Mouse (Mus musculus): ENCODE measurements around the gene Manba. TPM values are rescaled to one million over a fixed set of nuclear protein-coding genes. Genes with fewer than 3 reads are reported as not detected.
"Not testable (repeated sequence)": the region's sequence is repeated elsewhere in the genome, so short reads cannot be mapped to it uniquely, and the experiment has no call there.

Manba gene
- polyA plus RNA-seq, 1 experiment from 2014 or later, result 17.2 TPM

- ATAC-seq, result no peak
- no peak overlapping the region for H3K4me3 ChIP-seq (replicated peaks)
- no peaks in the 10 kb centered on the region for H3K27me3 ChIP-seq (replicated peaks)
- H3K27ac ChIP-seq, result no peak overlapping the region
- no peaks in the 10 kb centered on the region for H3K9me3 ChIP-seq
- 66% methylated on average over 5 of the region's 5 CpGs for WGBS
- 0 out of 2 replicates have a peak, but pooled peaks cover 2% of the 10 kb centered on the region for H3K4me1 ChIP-seq (replicated peaks)
- no peak overlapping the region for H3K4me2 ChIP-seq (replicated peaks)
- H3K9ac ChIP-seq, result no peak overlapping the region
- H3K36me3 ChIP-seq, result no peaks in the 10 kb centered on the region
Observed at GRCm38 (mm10) chr3:135489865-135490520, 4.6 kb downstream of the Manba start.

GRCm38 (mm10) chr3:135491102-135491501, 5.7 kb downstream of the Manba start:
- Histone ChIP-seq H3K27me3 (replicated peaks) (no peaks in the 10 kb centered on the region), H3K9me3 (no peaks in the 10 kb centered on the region), H3K4me2 (replicated peaks) (no peak overlapping the region), H3K4me3 (replicated peaks) (no peak overlapping the region), H3K27ac (no peak overlapping the region), H3K4me1 (replicated peaks) (no peaks in the 10 kb centered on the region), H3K9ac (no peak overlapping the region), H3K36me3 (no peaks in the 10 kb centered on the region)
- ATAC-seq, result peak; percentile 47; the same call in 1 of the 2 replicates
- WGBS, result 82% methylated on average over 6 of the region's 6 CpGs

- not testable (repeated sequence) for H3K9ac ChIP-seq; H3K4me3 ChIP-seq (replicated peaks); H3K9me3 ChIP-seq; H3K27me3 ChIP-seq (replicated peaks); H3K36me3 ChIP-seq; H3K27ac ChIP-seq; H3K4me2 ChIP-seq (replicated peaks); H3K4me1 ChIP-seq (replicated peaks); ATAC-seq
- WGBS, result 82% methylated on average over 7 of the region's 7 CpGs
Observed at GRCm38 (mm10) chr3:135493320-135493719, 7.9 kb downstream of the Manba start.

- H3K4me2 ChIP-seq (replicated peaks); H3K36me3 ChIP-seq; H3K27me3 ChIP-seq (replicated peaks); H3K9ac ChIP-seq; H3K9me3 ChIP-seq; H3K4me1 ChIP-seq (replicated peaks); H3K27ac ChIP-seq; ATAC-seq; H3K4me3 ChIP-seq (replicated peaks): not testable (repeated sequence)
- WGBS, result 91% methylated on average over 4 of the region's 4 CpGs
Observed at GRCm38 (mm10) chr3:135497956-135498355, 12.5 kb downstream of the Manba start.

- no peak overlapping the region for H3K9ac ChIP-seq
- no peaks in the 10 kb centered on the region for H3K4me1 ChIP-seq (replicated peaks)
- H3K4me3 ChIP-seq (replicated peaks), result no peak overlapping the region
- no peak overlapping the region for H3K27ac ChIP-seq
- H3K27me3 ChIP-seq (replicated peaks), result no peaks in the 10 kb centered on the region
- H3K9me3 ChIP-seq, result no peaks in the 10 kb centered on the region
- H3K4me2 ChIP-seq (replicated peaks), result no peak overlapping the region
- no peaks in the 10 kb centered on the region for H3K36me3 ChIP-seq
- peak; percentile 84 for ATAC-seq
- WGBS, result 69% methylated on average over 5 of the region's 5 CpGs
Observed at GRCm38 (mm10) chr3:135498891-135499290, 13.5 kb downstream of the Manba start.

GRCm38 (mm10) chr3:135503160-135503559, 17.7 kb downstream of the Manba start:
- no peaks in the 10 kb centered on the region for H3K4me1 ChIP-seq (replicated peaks)
- no peaks in the 10 kb centered on the region for H3K9me3 ChIP-seq
- H3K9ac ChIP-seq, result no peak overlapping the region
- ATAC-seq, result no peak
- 78% methylated on average over 5 of the region's 5 CpGs for WGBS
- H3K4me2 ChIP-seq (replicated peaks), result no peak overlapping the region
- no peak overlapping the region for H3K27ac ChIP-seq
- no peaks in the 10 kb centered on the region for H3K36me3 ChIP-seq
- no peaks in the 10 kb centered on the region for H3K27me3 ChIP-seq (replicated peaks)
- H3K4me3 ChIP-seq (replicated peaks), result no peak overlapping the region

DNA sequence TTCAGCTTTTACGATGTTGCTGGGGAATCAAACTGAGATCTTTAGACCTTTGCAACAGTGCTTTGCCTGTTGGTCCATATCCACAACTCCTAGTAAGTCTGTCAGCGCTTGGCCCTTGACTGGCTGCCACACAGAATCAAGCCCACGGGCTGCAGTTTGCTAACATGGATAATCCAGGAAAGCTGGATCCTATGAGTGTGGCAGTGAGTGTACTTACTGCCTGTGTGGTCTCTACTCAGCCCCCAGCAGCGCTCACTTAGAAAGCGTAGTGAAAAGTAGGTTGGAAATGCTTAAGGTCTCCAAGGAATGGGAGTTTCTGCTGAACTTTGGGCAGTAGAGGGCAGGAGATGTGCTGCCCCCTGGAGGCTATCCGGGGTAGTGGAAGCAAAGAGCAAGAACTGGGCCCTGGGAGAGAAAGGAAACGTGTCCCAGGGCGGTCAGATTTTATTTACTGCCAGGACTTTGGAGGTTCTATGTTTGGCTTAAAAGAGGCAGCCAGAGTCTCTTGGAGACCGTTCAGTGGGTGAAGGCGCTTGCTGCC, 20.0 kb downstream of the Manba start:
- peak; percentile 15; the same call in 1 of the 2 replicates for ATAC-seq

DNA sequence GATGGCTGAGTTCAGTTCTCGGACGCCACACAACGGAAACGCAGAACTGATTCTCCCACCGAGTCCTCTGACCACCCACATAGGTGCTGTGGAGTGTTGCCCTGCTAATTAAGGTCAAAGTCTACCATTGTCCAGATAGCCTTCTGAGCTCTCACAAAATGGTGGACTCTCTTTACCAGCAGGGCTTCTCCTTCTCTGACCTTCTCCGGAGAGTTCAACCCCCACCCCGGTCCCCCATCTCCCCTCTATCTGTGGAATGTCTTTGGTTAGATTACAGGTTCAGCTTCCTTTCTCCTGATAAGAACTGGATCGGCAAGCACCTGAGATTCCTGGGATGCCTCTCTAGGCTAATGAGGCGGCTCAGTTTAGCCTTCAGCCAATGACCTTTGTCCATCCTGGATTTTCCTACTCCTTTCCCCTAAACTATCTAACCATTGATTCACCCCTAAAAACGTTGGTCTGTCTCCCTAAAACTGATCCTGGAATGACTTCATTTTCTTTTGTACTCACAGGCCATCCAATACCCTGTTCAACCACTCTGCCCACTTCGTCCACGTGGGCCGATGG, 20.6 kb downstream of the Manba start:
- Histone ChIP-seq H3K4me3 (replicated peaks) (no peak overlapping the region), H3K9ac (no peak overlapping the region), H3K9me3 (no peaks in the 10 kb centered on the region), H3K36me3 (no peaks in the 10 kb centered on the region), H3K27ac (no peak overlapping the region), H3K27me3 (replicated peaks) (no peaks in the 10 kb centered on the region), H3K4me1 (replicated peaks) (no peaks in the 10 kb centered on the region), H3K4me2 (replicated peaks) (no peak overlapping the region)
- WGBS, result 78% methylated on average over 13 of the region's 13 CpGs
- ATAC-seq, result 0 out of 2 replicates have a peak, but pooled peaks have one; percentile 29

More for the DNA sequence above, 20.0 kb downstream of the Manba start:
- Histone ChIP-seq H3K4me3 (replicated peaks) (no peak overlapping the region), H3K9me3 (no peaks in the 10 kb centered on the region), H3K27me3 (replicated peaks) (no peaks in the 10 kb centered on the region), H3K27ac (no peak overlapping the region), H3K36me3 (no peaks in the 10 kb centered on the region), H3K4me2 (replicated peaks) (no peak overlapping the region), H3K4me1 (replicated peaks) (no peaks in the 10 kb centered on the region), H3K9ac (no peak overlapping the region)
- 67% methylated on average over 10 of the region's 10 CpGs for WGBS

DNA sequence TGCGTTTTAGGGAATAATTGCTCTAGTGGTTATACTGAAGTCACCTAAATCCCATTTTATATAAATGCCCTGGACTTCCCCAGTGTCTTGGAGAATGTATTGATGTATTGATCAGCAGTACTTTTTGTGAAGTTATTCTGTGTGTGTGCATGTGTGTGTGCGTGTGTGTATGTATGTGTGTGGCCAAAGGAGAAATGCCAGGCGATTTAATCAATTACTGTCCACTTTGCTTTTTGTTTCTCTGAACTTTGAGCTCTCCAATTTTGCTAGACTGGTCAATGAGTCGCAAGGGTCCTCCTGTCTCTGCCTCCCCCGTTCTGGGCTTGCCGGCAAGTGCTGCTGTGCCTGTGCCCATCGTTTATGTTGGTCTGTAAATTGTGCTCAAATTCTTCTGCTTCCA, 22.1 kb downstream of the Manba start:
- Histone ChIP-seq H3K4me3 (replicated peaks) (no peak overlapping the region), H3K36me3 (no peaks in the 10 kb centered on the region), H3K27me3 (replicated peaks) (no peaks in the 10 kb centered on the region), H3K9ac (no peak overlapping the region), H3K4me1 (replicated peaks) (no peaks in the 10 kb centered on the region), H3K4me2 (replicated peaks) (no peak overlapping the region), H3K27ac (no peak overlapping the region), H3K9me3 (no peaks in the 10 kb centered on the region)
- 76% methylated on average over 7 of the region's 7 CpGs for WGBS
- ATAC-seq, result no peak

GRCm38 (mm10) chr3:135508191-135508590, 22.8 kb downstream of the Manba start:
- H3K27me3 ChIP-seq (replicated peaks), result no peaks in the 10 kb centered on the region
- no peak overlapping the region for H3K9ac ChIP-seq
- H3K9me3 ChIP-seq, result no peaks in the 10 kb centered on the region
- no peak overlapping the region for H3K27ac ChIP-seq
- WGBS, result 90% methylated on average over 1 of the region's 1 CpGs
- H3K4me2 ChIP-seq (replicated peaks), result no peak overlapping the region
- H3K4me1 ChIP-seq (replicated peaks), result no peaks in the 10 kb centered on the region
- H3K36me3 ChIP-seq, result no peaks in the 10 kb centered on the region
- no peak for ATAC-seq
- no peak overlapping the region for H3K4me3 ChIP-seq (replicated peaks)

DNA sequence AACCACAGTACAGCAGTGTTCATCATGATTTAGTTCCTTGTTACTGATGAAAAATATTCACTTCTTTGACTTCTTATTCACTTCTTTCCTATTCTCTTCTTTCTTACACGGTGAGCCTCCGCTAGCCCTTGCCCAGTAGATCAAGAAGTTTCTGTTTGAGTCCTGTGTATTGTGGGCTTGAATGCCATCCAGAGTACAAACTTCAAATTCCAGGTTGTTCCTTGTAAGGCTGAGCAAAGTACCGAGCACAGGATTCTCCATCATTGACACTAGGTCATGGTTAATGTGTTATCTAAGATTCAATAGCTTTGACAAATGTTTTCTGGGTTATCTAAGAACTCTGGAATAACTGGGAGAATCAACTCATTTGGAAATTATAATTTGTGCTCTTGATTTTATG, 25.0 kb downstream of the Manba start:
- ATAC-seq, result no peak
- no peak overlapping the region for H3K4me3 ChIP-seq (replicated peaks)
- 82% methylated on average over 3 of the region's 3 CpGs for WGBS
- H3K9ac ChIP-seq, result no peak overlapping the region
- no peaks in the 10 kb centered on the region for H3K9me3 ChIP-seq
- no peaks in the 10 kb centered on the region for H3K4me1 ChIP-seq (replicated peaks)
- H3K4me2 ChIP-seq (replicated peaks), result no peak overlapping the region
- no peaks in the 10 kb centered on the region for H3K27me3 ChIP-seq (replicated peaks)
- H3K36me3 ChIP-seq, result no peaks in the 10 kb centered on the region
- H3K27ac ChIP-seq, result no peak overlapping the region

DNA sequence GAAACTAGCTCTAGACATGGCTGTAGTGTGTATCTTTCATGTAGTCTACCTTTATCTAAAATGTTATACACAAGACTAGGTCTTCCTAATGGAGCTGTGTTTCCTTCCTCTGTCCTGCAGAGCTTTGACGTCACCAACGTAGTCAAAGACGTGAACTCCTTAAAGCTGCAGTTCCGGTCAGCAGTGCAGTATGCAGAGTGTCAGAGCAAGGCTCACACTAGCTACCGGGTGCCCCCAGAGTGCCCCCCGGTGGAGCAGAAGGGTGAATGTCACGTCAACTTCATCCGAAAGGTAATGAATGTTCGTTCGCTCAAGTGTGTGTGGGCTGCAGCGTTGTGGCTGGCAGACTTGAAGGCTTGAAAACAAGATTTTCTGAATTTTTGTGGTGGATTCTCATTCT, 26.3 kb downstream of the Manba start:
- 45% methylated on average over 11 of the region's 11 CpGs for WGBS
- peak; percentile 32; the same call in 1 of the 2 replicates for ATAC-seq
- Histone ChIP-seq H3K9ac (no peak overlapping the region), H3K4me2 (replicated peaks) (no peak overlapping the region), H3K27ac (no peak overlapping the region), H3K4me1 (replicated peaks) (no peaks in the 10 kb centered on the region), H3K4me3 (replicated peaks) (no peak overlapping the region), H3K9me3 (no peaks in the 10 kb centered on the region), H3K36me3 (no peaks in the 10 kb centered on the region), H3K27me3 (replicated peaks) (no peaks in the 10 kb centered on the region)

DNA sequence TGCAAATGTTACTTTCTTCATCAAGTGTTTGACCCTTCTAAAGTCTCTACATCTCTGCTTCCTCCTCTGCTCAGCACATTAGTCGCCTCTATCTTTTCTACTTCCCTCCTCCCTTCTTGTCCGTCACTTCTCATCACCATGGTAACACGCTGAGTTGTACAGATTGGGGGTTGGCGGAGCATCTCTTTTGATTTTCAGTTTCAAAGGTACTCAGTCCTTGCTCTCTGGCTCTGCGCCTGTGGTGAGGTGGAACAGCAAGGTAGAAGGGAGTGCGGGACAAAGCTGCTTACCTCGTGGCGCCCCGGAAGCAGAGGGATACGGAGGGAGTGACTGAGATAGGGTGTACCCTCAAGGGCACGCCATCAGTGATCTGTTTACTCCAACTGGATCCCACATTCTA, 27.9 kb downstream of the Manba start:
- no peak for ATAC-seq
- H3K9me3 ChIP-seq, result no peaks in the 10 kb centered on the region
- H3K27me3 ChIP-seq (replicated peaks), result no peaks in the 10 kb centered on the region
- no peaks in the 10 kb centered on the region for H3K36me3 ChIP-seq
- no peak overlapping the region for H3K4me2 ChIP-seq (replicated peaks)
- WGBS, result 62% methylated on average over 11 of the region's 11 CpGs
- no peak overlapping the region for H3K27ac ChIP-seq
- H3K4me3 ChIP-seq (replicated peaks), result no peak overlapping the region
- H3K4me1 ChIP-seq (replicated peaks), result no peaks in the 10 kb centered on the region
- H3K9ac ChIP-seq, result no peak overlapping the region
